Comparison of ENCODE assay signal across 16 mouse cellular contexts in the genomic region with DNA sequence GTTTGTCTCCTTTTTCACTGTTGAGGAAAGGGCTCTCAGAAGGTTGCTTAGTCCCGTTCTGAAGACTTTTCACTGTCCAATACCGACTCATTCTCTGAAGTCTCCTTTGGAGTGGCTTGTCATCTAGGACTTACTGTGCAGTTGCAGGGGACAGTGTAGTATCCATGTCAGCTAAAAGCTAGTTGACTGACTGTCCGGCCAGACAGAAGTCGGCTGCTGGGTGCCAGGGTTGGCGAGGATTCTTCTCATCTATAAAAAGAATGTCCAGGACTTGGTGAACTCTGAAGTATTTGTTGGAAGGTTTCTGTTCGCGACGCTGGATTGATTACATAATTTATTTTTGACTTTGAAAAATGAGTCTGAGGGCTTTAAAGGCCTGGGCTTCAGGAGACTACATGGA. TPM values are rescaled to one million over a fixed set of nuclear protein-coding genes. Genes with fewer than 3 reads are reported as not detected.
DNase-seq lines count a peak whose midpoint lies in the region; ATAC-seq and TF ChIP-seq lines count a peak whose summit lies in the region.
"Had no signal": no experiment of that assay in that cellular context is flagged by ENCODE, and none has a peak within 500 bp of the region (broad histone marks: within the 10 kb centered on the region; RNA-seq: fewer than 3 reads in every experiment).

No protein-coding gene starts in this region.

- TF ChIP-seq EP300 in lung, postnatal 0 days (IDR thresholded peaks at IDR 0.05): no peak

- no peak overlapping the region for H3K9ac ChIP-seq in lung, postnatal 0 days (replicated peaks; ENCODE audit: low read depth)
- H3K9ac ChIP-seq: forebrain, embryonic 13.5 days; forebrain, postnatal 0 days; heart, embryonic 12.5 days; hindbrain, embryonic 15.5 days had no signal

- H3K9me3 ChIP-seq in lung, postnatal 0 days (ENCODE audit: low read length): no peaks in the 10 kb centered on the region
- H3K9me3 ChIP-seq: embryonic facial prominence, embryonic 10.5 days; forebrain, embryonic 13.5 days; heart, embryonic 12.5 days; hindbrain, embryonic 15.5 days had no signal

- no peak overlapping the region for H3K4me3 ChIP-seq in lung, postnatal 0 days (ENCODE audit: low read depth, low read length)
- H3K4me3 ChIP-seq: embryonic facial prominence, embryonic 10.5 days; forebrain, embryonic 13.5 days; heart, embryonic 12.5 days; hindbrain, embryonic 15.5 days had no signal

- H3K4me1 ChIP-seq in lung, postnatal 0 days (ENCODE audit: insufficient read depth, low read depth, low read length): no peaks in the 10 kb centered on the region
- H3K4me1 ChIP-seq: embryonic facial prominence, embryonic 10.5 days; heart, embryonic 12.5 days had no signal

- H3K27me3 ChIP-seq in lung, postnatal 0 days (replicated peaks; ENCODE audit: insufficient read depth, low read length): no peaks in the 10 kb centered on the region
- H3K27me3 ChIP-seq: forebrain, embryonic 13.5 days; heart, embryonic 12.5 days; hindbrain, embryonic 15.5 days had no signal

- no peak for DNase-seq in lung, postnatal 0 days (ENCODE audit: low spot score)
- DNase-seq in lung, postnatal 14 days: no peak
- peak; percentile 47 to 66 for DNase-seq in gastrocnemius, adult 8-10 months (ENCODE audit: low spot score in 2 of 2)
- peak; percentile 47 for DNase-seq in gastrocnemius, postnatal 14 days
- DNase-seq in adrenal gland, postnatal 14 days: no peak
- no peak for DNase-seq in kidney, adult 18-20 months
- DNase-seq: adrenal gland, adult 2 months; adrenal gland, postnatal 36 days; cerebellum, adult 2 months; cerebellum, postnatal 10 days; forebrain, postnatal 0 days; heart, postnatal 36 days had no signal

- no peaks in the 10 kb centered on the region for H3K36me3 ChIP-seq in lung, postnatal 0 days (ENCODE audit: insufficient read depth, low read length)
- H3K36me3 ChIP-seq: embryonic facial prominence, embryonic 10.5 days; heart, embryonic 12.5 days; hindbrain, embryonic 15.5 days had no signal

- WGBS in lung, postnatal 0 days: 51% methylated on average over 8 of the region's 8 CpGs

- H3K4me2 ChIP-seq in lung, postnatal 0 days (replicated peaks; ENCODE audit: low read depth, low read length): no peak overlapping the region
- H3K4me2 ChIP-seq: forebrain, embryonic 13.5 days; heart, embryonic 12.5 days; hindbrain, embryonic 15.5 days had no signal

- intact Hi-C loops in gastrocnemius, postnatal 14 days (cut with DNase I; ENCODE audit: low total_unique reads): no loop called here

- H3K27ac ChIP-seq in lung, postnatal 0 days (ENCODE audit: low read length): no peak overlapping the region
- H3K27ac ChIP-seq: embryonic facial prominence, embryonic 10.5 days; forebrain, embryonic 13.5 days; hindbrain, embryonic 15.5 days had no signal

- no peak for TF ChIP-seq CTCF in lung, postnatal 0 days (IDR thresholded peaks at IDR 0.05)

- ATAC-seq in lung, postnatal 0 days: peak; percentile 67
- ATAC-seq: forebrain, embryonic 13.5 days; forebrain, postnatal 0 days had no signal

RNA-seq across cellular contexts. Expression of a gene that starts 24.4 kb away (rescaled TPM):
- 15.3 and 18.0 TPM in 2 replicates for polyA plus RNA-seq in lung, postnatal 0 days (2015; fragmentation: Nextera tagmentation; extraction: Ambion mirVana)
- total RNA-seq in gastrocnemius, adult 8-10 months (2022): 100 to 1,000 TPM in 1 of 4 experiments, 10 to 100 TPM in 3; 52.4 to 135 (median 62.0) TPM
- total RNA-seq in gastrocnemius, postnatal 14 days (2021): 10 to 100 TPM; 29.9 to 39.6 TPM
- total RNA-seq in adrenal gland, postnatal 14 days (2021): 14.7 and 17.5 TPM in 2 replicates

Comparison
In these comparisons a context has a peak if more than half of its experiments do, and no peak if none do; other contexts are left out.
1. DNase-seq: peak in gastrocnemius, adult 8-10 months (2 of 2) and gastrocnemius, postnatal 14 days (single experiment); none in lung, postnatal 0 days (single experiment), lung, postnatal 14 days (single experiment), adrenal gland, postnatal 14 days (single experiment) and kidney, adult 18-20 months (single experiment).